Mouse (Mus musculus) spleen, postnatal 10 days (tissue): ENCODE measurements around the gene F8.
"Not testable (repeated sequence)": the region's sequence is repeated elsewhere in the genome, so short reads cannot be mapped to it uniquely, and the experiment has no call there.

Experiments used
- DNase-seq, 2 experiments: peaks; one replicate each; pipeline ENCODE4 v3.0.0; 2021 to 2022; ENCODE audit warnings: low spot score in 2 of 2

Gene F8

GRCm38 (mm10) chrX:75382195-75382771 lies at the start of gene F8, which contains the start of gene Fundc2:
TSS of gene F8 (minus strand) at chrX:75382615.
TSS of gene Fundc2 (plus strand) at chrX:75382399.
- DNase-seq, result peak; percentile 61 to 78

GRCm38 (mm10) chrX:75415936-75416785 lies 33.7 kb upstream of the F8 start, which contains the start of the genes Cmc4, Mtcp1 and Brcc3:
TSS of gene Cmc4 (minus strand) at chrX:75416584.
TSS of gene Mtcp1 (minus strand) at chrX:75416588.
TSS of gene Brcc3 (plus strand) at chrX:75416628.
- peak; percentile 84 to 92 for DNase-seq

- no peak for DNase-seq
Measured at GRCm38 (mm10) chrX:75409711-75410110, 27.3 kb upstream of the F8 start.

GRCm38 (mm10) chrX:75403350-75403749 lies 20.9 kb upstream of the F8 start:
- DNase-seq, result no peak

GRCm38 (mm10) chrX:75402668-75403067 lies 20.3 kb upstream of the F8 start:
- DNase-seq, result peak in 1 of 2 experiments; percentile 18

GRCm38 (mm10) chrX:75399471-75399870 lies 17.1 kb upstream of the F8 start:
- DNase-seq, result no peak

GRCm38 (mm10) chrX:75381699-75382098 lies 716 bp downstream of the F8 start:
- no peak for DNase-seq

GRCm38 (mm10) chrX:75381176-75381575 lies 1.2 kb downstream of the F8 start:
- DNase-seq, result no peak

GRCm38 (mm10) chrX:75376815-75377214 lies 5.6 kb downstream of the F8 start:
- no peak for DNase-seq

GRCm38 (mm10) chrX:75372666-75373425 lies 9.6 kb downstream of the F8 start:
- DNase-seq, result no peak

- DNase-seq, result peak in 1 of 2 experiments; percentile 12
Measured at GRCm38 (mm10) chrX:75370197-75370596, 12.2 kb downstream of the F8 start.

- DNase-seq, result no peak
Measured at GRCm38 (mm10) chrX:75323556-75323955, 58.9 kb downstream of the F8 start.

GRCm38 (mm10) chrX:75271676-75272075 lies 110.7 kb downstream of the F8 start:
- DNase-seq, result peak in 1 of 2 experiments; percentile 25

- DNase-seq, result not testable (repeated sequence)
Measured at GRCm38 (mm10) chrX:75233603-75234376, 148.6 kb downstream of the F8 start.

- DNase-seq, result no peak
Measured at GRCm38 (mm10) chrX:75231456-75231855, 151.0 kb downstream of the F8 start.

- no peak for DNase-seq
Measured at GRCm38 (mm10) chrX:75163670-75164069, 218.7 kb downstream of the F8 start, which contains the start of gene Smim9. TSS of gene Smim9 (minus strand) at chrX:75163770.

GRCm38 (mm10) chrX:75155576-75156243 lies 226.7 kb downstream of the F8 start:
- DNase-seq, result peak in 1 of 2 experiments; percentile 46

GRCm38 (mm10) chrX:75152249-75152648 lies 230.2 kb downstream of the F8 start:
- no peak for DNase-seq

GRCm38 (mm10) chrX:75150304-75150703 lies 232.1 kb downstream of the F8 start:
- no peak for DNase-seq

GRCm38 (mm10) chrX:75148414-75148813 lies 234.0 kb downstream of the F8 start:
- no peak for DNase-seq

GRCm38 (mm10) chrX:75143124-75143555 lies 239.3 kb downstream of the F8 start:
- peak in 1 of 2 experiments; percentile 45 for DNase-seq
